ENCODE assay signal across 8 mouse cellular contexts in the genomic region with DNA sequence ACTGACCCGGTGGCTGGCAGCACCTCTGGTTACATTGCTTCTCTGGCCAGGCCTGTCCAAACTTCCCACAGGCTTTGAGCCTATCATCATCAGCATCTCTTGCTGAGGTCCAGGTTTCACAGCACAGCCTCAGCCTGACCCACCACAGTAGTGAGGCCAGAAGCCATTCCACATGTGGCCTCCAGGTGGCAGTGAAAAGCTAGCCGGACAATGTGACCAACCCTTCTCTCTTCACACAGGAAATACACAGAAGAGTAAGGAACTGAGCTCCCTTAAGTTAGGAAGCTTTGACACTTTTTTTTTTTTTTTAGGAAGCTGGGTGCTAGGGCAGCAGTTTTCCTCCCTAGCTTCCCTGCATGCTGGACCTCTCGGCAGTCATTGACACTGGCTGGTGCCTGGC. TPM values are rescaled to one million over a fixed set of nuclear protein-coding genes. Genes with fewer than 3 reads are reported as not detected.
DNase-seq lines count a peak whose midpoint lies in the region; ATAC-seq and TF ChIP-seq lines count a peak whose summit lies in the region.

No protein-coding gene starts in this region.

- H3K4me2 ChIP-seq in heart, postnatal 0 days (ENCODE audit: low read depth, low read length), result no peak overlapping the region
- H3K4me2 ChIP-seq in lung, embryonic 16.5 days (ENCODE audit: low read depth, low read length), result no peak overlapping the region
- H3K4me2 ChIP-seq in stomach, embryonic 15.5 days, result no peak overlapping the region

- no peak for TF ChIP-seq EP300 in heart, postnatal 0 days (IDR thresholded peaks at IDR 0.05; ENCODE audit: low read depth)

- no peaks in the 10 kb centered on the region for H3K9me3 ChIP-seq in heart, postnatal 0 days (replicated peaks; ENCODE audit: control insufficient read depth, low read length)
- H3K9me3 ChIP-seq in lung, embryonic 16.5 days (ENCODE audit: control insufficient read depth, low read length), result no peaks in the 10 kb centered on the region
- H3K9me3 ChIP-seq in stomach, embryonic 15.5 days, result no peaks in the 10 kb centered on the region

- no peak overlapping the region for H3K27ac ChIP-seq in heart, postnatal 0 days (ENCODE audit: low read depth)
- H3K27ac ChIP-seq in lung, embryonic 16.5 days (ENCODE audit: low read length), result no peak overlapping the region
- no peak overlapping the region for H3K27ac ChIP-seq in stomach, embryonic 15.5 days

- H3K9ac ChIP-seq in heart, postnatal 0 days (replicated peaks; ENCODE audit: low read depth, low read length), result no peak overlapping the region
- H3K9ac ChIP-seq in lung, embryonic 16.5 days (ENCODE audit: low read length), result no peak overlapping the region
- H3K9ac ChIP-seq in stomach, embryonic 15.5 days, result no peak overlapping the region

- DNase-seq in heart, postnatal 0 days (ENCODE audit: low spot score), result no peak
- DNase-seq in heart, adult 9 months (ENCODE audit: low spot score in 2 of 2), result no peak
- DNase-seq in ES-CJ7 (ENCODE audit: low read depth, low spot score), result peak; percentile 78
- DNase-seq in cerebellum, postnatal 10 days, result peak; percentile 73 to 75
- no peak for DNase-seq in spleen, postnatal 36 days (ENCODE audit: low spot score in 2 of 2)

- WGBS in heart, postnatal 0 days, result 21% methylated on average over 3 of the region's 3 CpGs
- WGBS in lung, embryonic 16.5 days, result 22% methylated on average over 3 of the region's 3 CpGs
- 35% methylated on average over 3 of the region's 3 CpGs for WGBS in stomach, embryonic 15.5 days

- ATAC-seq in heart, postnatal 0 days (ENCODE audit: insufficient read depth, low read depth), result peak; percentile 44; the same call in 1 of the 2 replicates
- peak; percentile 56 to 74; a peak in 3 of 4 replicates for ATAC-seq in hematopoietic stem cell, adult 5-6 weeks (replicated peaks in 1 of 2; ENCODE audit: insufficient read depth in 1 of 2, low FRiP score in 2 of 2, low TSS enrichment in 1 of 2, low read depth in 1 of 2, poor library complexity in 2 of 2, severe bottlenecking in 2 of 2)
- peak; percentile 72; the same call in 1 of the 2 replicates for ATAC-seq in lung, embryonic 16.5 days (ENCODE audit: low read depth)
- ATAC-seq in stomach, embryonic 15.5 days (ENCODE audit: insufficient read depth, low FRiP score, low read depth), result 0 out of 2 replicates have a peak, but pooled peaks have one; percentile 56

- H3K27me3 ChIP-seq in heart, postnatal 0 days (ENCODE audit: control insufficient read depth, insufficient read depth, low read length), result peaks cover 40% of the 10 kb centered on the region
- H3K27me3 ChIP-seq in lung, embryonic 16.5 days (ENCODE audit: control insufficient read depth, insufficient read depth, low read depth, low read length), result peaks cover 28% of the 10 kb centered on the region
- H3K27me3 ChIP-seq in stomach, embryonic 15.5 days (replicated peaks), result peaks cover 31% of the 10 kb centered on the region

- H3K4me3 ChIP-seq in heart, postnatal 0 days (ENCODE audit: low read depth, low read length), result no peak overlapping the region
- no peak overlapping the region for H3K4me3 ChIP-seq in lung, embryonic 16.5 days (ENCODE audit: low read length)
- H3K4me3 ChIP-seq in stomach, embryonic 15.5 days (replicated peaks), result no peak overlapping the region

- H3K36me3 ChIP-seq in heart, postnatal 0 days (replicated peaks; ENCODE audit: control insufficient read depth, insufficient read depth, low read length), result no peaks in the 10 kb centered on the region
- H3K36me3 ChIP-seq in lung, embryonic 16.5 days (ENCODE audit: control insufficient read depth, insufficient read depth, low read length), result no peaks in the 10 kb centered on the region
- H3K36me3 ChIP-seq in stomach, embryonic 15.5 days, result no peaks in the 10 kb centered on the region

- TF ChIP-seq CTCF in heart, postnatal 0 days (IDR thresholded peaks at IDR 0.05; ENCODE audit: low read depth), result peak; percentile 78

- no peaks in the 10 kb centered on the region for H3K4me1 ChIP-seq in heart, postnatal 0 days (ENCODE audit: control insufficient read depth, insufficient read depth)
- H3K4me1 ChIP-seq in lung, embryonic 16.5 days (replicated peaks; ENCODE audit: control insufficient read depth, insufficient read depth, low read length), result no peaks in the 10 kb centered on the region
- H3K4me1 ChIP-seq in stomach, embryonic 15.5 days, result peaks cover under 1% of the 10 kb centered on the region; the same call in 1 of the 2 replicates

RNA-seq across cellular contexts. Expression of gene Nkx6-2, which starts 7.7 kb away (rescaled TPM):
- not detected in 2 replicates for total RNA-seq in heart, postnatal 0 days (2014; rRNA removed; ENCODE audit: low replicate concordance)
- polyA plus RNA-seq in heart, postnatal 0 days (2015; fragmentation: Nextera tagmentation; extraction: Ambion mirVana), result 0.19 TPM in 1 of 2 replicates, not detected in the other
- total RNA-seq in hematopoietic stem cell, adult 5-6 weeks (2017), result not detected in 2 replicates
- polyA plus RNA-seq in lung, embryonic 16.5 days (2015; fragmentation: Nextera tagmentation; extraction: Ambion mirVana), result 0.15 TPM in 1 of 2 replicates, not detected in the other
- 6.0 and 8.2 TPM in 2 replicates for polyA plus RNA-seq in stomach, embryonic 15.5 days (2015; fragmentation: Nextera tagmentation; extraction: Ambion mirVana)

Comparison
In these comparisons a context has a peak if more than half of its experiments do, and no peak if none do; other contexts are left out.
1. DNase-seq: peak in ES-CJ7 (single experiment) and cerebellum, postnatal 10 days (2 of 2); none in heart, postnatal 0 days (single experiment), heart, adult 9 months (0 of 2) and spleen, postnatal 36 days (0 of 2).
2. Peak in every context shown above with its lines, with median percentiles within 50 percentile points of each other: ATAC-seq.